Mouse (Mus musculus) CH12.LX (cell line): ENCODE measurements around the gene Polr2a. TPM values are rescaled to one million over a fixed set of nuclear protein-coding genes. Genes with fewer than 3 reads are reported as not detected.

Source experiments
- DNase-seq: peaks from one replicate; pipeline ENCODE4 v3.0.0-alpha.2; 2013; ENCODE audit errors: extremely low read depth
- H3K27ac ChIP-seq: 2 replicates; pipeline ENCODE4 v1.5.1; 2012; ENCODE audit warnings: low read depth, mild to moderate bottlenecking, control low read depth, moderate library complexity; ENCODE audit not compliant: insufficient read depth
- H3K27me3 ChIP-seq: replicated peaks from 2 replicates; pipeline ENCODE3; 2012; ENCODE audit warnings: inconsistent platforms
- H3K36me3 ChIP-seq, 2 experiments: replicated peaks in 1 of 2; 2 replicates each; pipeline versions ENCODE3 to v1.6.1; 2012; ENCODE audit warnings: inconsistent platforms in 1 of 2, low read length in 1 of 2, mild to moderate bottlenecking in 1 of 2, mixed read lengths in 1 of 2, moderate library complexity in 1 of 2; ENCODE audit not compliant: control insufficient read depth in 1 of 2, insufficient read depth in 1 of 2
- H3K4me1 ChIP-seq, 2 experiments: 2 replicates each; pipeline ENCODE4 v1.6.1; 2012; ENCODE audit warnings: inconsistent platforms in 1 of 2, moderate library complexity in 1 of 2; ENCODE audit not compliant: insufficient read depth in 2 of 2, control insufficient read depth in 1 of 2
- H3K4me2 ChIP-seq: 2 replicates; pipeline ENCODE4 v1.6.1; 2012; ENCODE audit warnings: low read depth, mild to moderate bottlenecking, control low read depth; ENCODE audit not compliant: poor library complexity, insufficient read depth, severe bottlenecking
- H3K4me3 ChIP-seq, 3 experiments: fragments of 150-350 bp in 1 of 3; sonication (generic) in 1 of 3; replicated peaks in 1 of 3; 2 replicates each; pipeline versions ENCODE3 to v1.5.1; 2011 to 2012; ENCODE audit warnings: low read depth in 2 of 3, low read length in 2 of 3, mild to moderate bottlenecking in 2 of 3, moderate library complexity in 2 of 3, control low read depth in 1 of 3, improper control_type of control experiment in 1 of 3, inconsistent platforms in 1 of 3, mixed read lengths in 1 of 3; ENCODE audit not compliant: poor library complexity in 1 of 3
- H3K79me2 ChIP-seq: replicated peaks from 2 replicates; pipeline ENCODE4 v1.6.1; 2012; ENCODE audit warnings: mild to moderate bottlenecking, moderate library complexity; ENCODE audit not compliant: control insufficient read depth, poor library complexity, insufficient read depth, severe bottlenecking; ENCODE audit errors: extremely low read depth
- H3K9ac ChIP-seq: 2 replicates; pipeline ENCODE4 v1.6.1; 2012; ENCODE audit warnings: low read depth, mild to moderate bottlenecking, control low read depth, moderate library complexity; ENCODE audit not compliant: insufficient read depth
- H3K9me3 ChIP-seq: replicated peaks from 2 replicates; pipeline ENCODE3; 2012; ENCODE audit warnings: low read length, inconsistent platforms, mixed read lengths
- BHLHE40 ChIP-seq: IDR thresholded peaks from 2 replicates; pipeline ENCODE4 v1.6.1; 2011; ENCODE audit warnings: mild to moderate bottlenecking, low read depth, low read length, improper control_type of control experiment
- CHD1 ChIP-seq: IDR thresholded peaks from 2 replicates; pipeline ENCODE4 v1.6.1; 2012; ENCODE audit warnings: low read depth, low read length, improper control_type of control experiment, inconsistent platforms
- CTCF ChIP-seq, 2 experiments: IDR thresholded peaks in 1 of 2; conservative IDR thresholded peaks in 1 of 2; 2 replicates each; pipeline ENCODE4 v1.5.1; 2011 to 2012; ENCODE audit warnings: low read depth in 2 of 2, low read length in 2 of 2, improper control_type of control experiment in 1 of 2, inconsistent platforms in 1 of 2, mild to moderate bottlenecking in 1 of 2, moderate library complexity in 1 of 2
- ELF1 ChIP-seq: IDR thresholded peaks from 2 replicates; pipeline ENCODE4 v1.6.1; 2014; ENCODE audit warnings: low read depth, mild to moderate bottlenecking, inconsistent platforms, low read length, improper control_type of control experiment
- ETS1 ChIP-seq: conservative IDR thresholded peaks from 2 replicates; pipeline ENCODE4 v1.6.1; 2012; ENCODE audit warnings: low read depth, mild to moderate bottlenecking, inconsistent platforms, low read length, improper control_type of control experiment, moderate library complexity
- IRF4 ChIP-seq: IDR thresholded peaks from 2 replicates; pipeline ENCODE4 v1.6.1; 2014; ENCODE audit warnings: low read depth, mild to moderate bottlenecking, inconsistent platforms, low read length, improper control_type of control experiment
- JUN ChIP-seq: IDR thresholded peaks from 2 replicates; pipeline ENCODE4 v1.6.1; 2011; ENCODE audit warnings: low read depth, mild to moderate bottlenecking, low read length, improper control_type of control experiment, moderate library complexity; ENCODE audit not compliant: insufficient read depth
- MAX ChIP-seq: IDR thresholded peaks from 2 replicates; pipeline ENCODE4 v1.6.1; 2011; ENCODE audit warnings: low read length, improper control_type of control experiment
- MAZ ChIP-seq: IDR thresholded peaks from 2 replicates; pipeline ENCODE4 v1.6.1; 2012; ENCODE audit warnings: low read depth, mild to moderate bottlenecking, inconsistent platforms, low read length, improper control_type of control experiment, moderate library complexity
- MEF2A ChIP-seq: IDR thresholded peaks from 2 replicates; pipeline ENCODE4 v1.6.1; 2014; ENCODE audit warnings: low read depth, mild to moderate bottlenecking, inconsistent platforms, low read length, improper control_type of control experiment, borderline replicate concordance
- PAX5 ChIP-seq: IDR thresholded peaks from 2 replicates; pipeline ENCODE4 v1.6.1; 2012; ENCODE audit warnings: low read length, inconsistent platforms, mixed read lengths
- POLR2A ChIP-seq: IDR thresholded peaks from 2 replicates; pipeline ENCODE4 v1.6.1; 2011; ENCODE audit warnings: low read depth, mild to moderate bottlenecking, improper control_type of control experiment, low read length
- RAD21 ChIP-seq: IDR thresholded peaks from 2 replicates; pipeline ENCODE4 v1.6.1; 2011; ENCODE audit warnings: low read depth, mild to moderate bottlenecking, low read length, improper control_type of control experiment, moderate library complexity
- SMC3 ChIP-seq: IDR thresholded peaks from 2 replicates; pipeline ENCODE4 v1.6.1; 2011; ENCODE audit warnings: low read depth, low read length, improper control_type of control experiment
- TBP ChIP-seq: conservative IDR thresholded peaks from 2 replicates; pipeline ENCODE4 v1.6.1; 2011; ENCODE audit warnings: low read depth, low read length, improper control_type of control experiment
- USF1 ChIP-seq: IDR thresholded peaks from 2 replicates; pipeline ENCODE4 v1.6.1; 2014; ENCODE audit warnings: low read depth, mild to moderate bottlenecking, inconsistent platforms, low read length, improper control_type of control experiment
- ZC3H11A ChIP-seq: IDR thresholded peaks from 2 replicates; pipeline ENCODE4 v1.6.1; 2012; ENCODE audit warnings: low read depth, mild to moderate bottlenecking, inconsistent platforms, low read length, improper control_type of control experiment
- ZKSCAN1 ChIP-seq: IDR thresholded peaks from 2 replicates; pipeline ENCODE4 v1.6.1; 2012; ENCODE audit warnings: low read depth, inconsistent platforms, low read length, improper control_type of control experiment, borderline replicate concordance
- ZMIZ1 ChIP-seq: IDR thresholded peaks from 2 replicates; pipeline ENCODE4 v1.6.1; 2012; ENCODE audit warnings: low read depth, mild to moderate bottlenecking, inconsistent platforms, low read length, improper control_type of control experiment
- dilution Hi-C: fragments of 300-500 bp; cut with MboI; formaldehyde crosslinking; loops from 2 replicates; pipeline ENCODE4 v1.14.3; 2020; ENCODE audit warnings: low sequenced_read_pairs; ENCODE audit not compliant: extremely low pct_unique_long_range_greater_than_20kb, extremely low pct_ligation_motif_present
- in situ Hi-C: fragments of 300-500 bp; cut with MboI; formaldehyde crosslinking; loops from 3 replicates; pipeline ENCODE4 v1.14.3; 2019; ENCODE audit warnings: low sequenced_read_pairs, low pct_ligation_motif_present, low pct_unique_long_range_greater_than_20kb, mixed read lengths
- polyA plus RNA-seq: library from polyadenylated mRNA; unstranded; fragments of >175 nt; gene quantifications from 2 replicates; pipeline ENCODE4 v1.2.1, GENCODE M21; 2012; ENCODE audit warnings: low read depth; ENCODE audit not compliant: insufficient read length
- total RNA-seq, 2 experiments: library from RNA; depleted of rRNA; stranded (reverse); fragments of 300-350 nt in 1 of 2; fragments of >200 nt in 1 of 2; gene quantifications; 2 replicates each; pipeline ENCODE4 v1.2.3; 2012 to 2014

Polr2a gene
- total and polyA plus RNA-seq, 3 experiments: 14.8 to 162 (median 45.0) TPM

- Histone ChIP-seq H3K79me2 (no peaks in the 10 kb centered on the region), H3K4me1 (no peaks in the 10 kb centered on the region; a peak in 1 of 4 replicates), H3K9ac (no peak overlapping the region)
- DNase-seq: no peak
- no peak for TF ChIP-seq ELF1
- no peak for TF ChIP-seq ETS1
- TF ChIP-seq CHD1: no peak
- TF ChIP-seq MEF2A: no peak
- no peak for TF ChIP-seq IRF4
- TF ChIP-seq JUN: no peak
- no peak for TF ChIP-seq TBP
- no peak for TF ChIP-seq BHLHE40
- TF ChIP-seq USF1: no peak
- TF ChIP-seq POLR2A: no peak
- TF ChIP-seq, all 38 proteins: peak for 0
- H3K36me3 ChIP-seq: no peaks in the 10 kb centered on the region
- H3K4me3 ChIP-seq: no peak overlapping the region
- dilution Hi-C loops: no loop called here
- H3K9me3 ChIP-seq: no peaks in the 10 kb centered on the region
- no peak overlapping the region for H3K4me2 ChIP-seq
- no peaks in the 10 kb centered on the region for H3K27me3 ChIP-seq
- H3K27ac ChIP-seq: no peak overlapping the region
- in situ Hi-C loops: no loop called here
These were observed 32.5 kb downstream of the Polr2a start for GRCm38 (mm10) chr11:69725951-69726350.

GRCm38 (mm10) chr11:69723074-69723473 lies 35.4 kb downstream of the Polr2a start:
- no peaks in the 10 kb centered on the region for H3K9me3 ChIP-seq
- TF ChIP-seq SMC3 (no peak), RAD21 (no peak), PAX5 (no peak), TBP (no peak), ZKSCAN1 (no peak), ZMIZ1 (no peak), POLR2A (no peak), CTCF (conservative IDR thresholded peaks at IDR 0.05 in 1 of 2, IDR thresholded peaks at IDR 0.05 in 1 of 2; ENCODE audit: low read depth in 2 of 2, low read length in 2 of 2) (no peak), MAZ (no peak), ZC3H11A (no peak), MAX (no peak)
- TF ChIP-seq, all 38 proteins: peak for 0
- dilution Hi-C loops (no loop called here), in situ Hi-C loops (no loop called here)
- H3K79me2 ChIP-seq: no peaks in the 10 kb centered on the region
- no peak overlapping the region for H3K27ac ChIP-seq
- H3K4me3 ChIP-seq: no peak overlapping the region
- H3K9ac ChIP-seq: no peak overlapping the region
- no peak overlapping the region for H3K4me2 ChIP-seq
- no peaks in the 10 kb centered on the region for H3K27me3 ChIP-seq
- H3K36me3 ChIP-seq: no peaks in the 10 kb centered on the region
- no peaks in the 10 kb centered on the region; a peak in 1 of 4 replicates for H3K4me1 ChIP-seq
- no peak for DNase-seq
